Mouse (Mus musculus) liver, postnatal 0 days (tissue): ENCODE data around the gene Cish.

Experiments
- CTCF ChIP-seq: sonication (generic); IDR thresholded peaks from 2 replicates; pipeline ENCODE4 v1.5.1; 2016; ENCODE audit warnings: antibody characterized with exemption, low read depth
- EP300 ChIP-seq: IDR thresholded peaks from 2 replicates; pipeline ENCODE4 v1.6.1; 2016; ENCODE audit warnings: antibody characterized with exemption, low read depth, mild to moderate bottlenecking

DNA sequence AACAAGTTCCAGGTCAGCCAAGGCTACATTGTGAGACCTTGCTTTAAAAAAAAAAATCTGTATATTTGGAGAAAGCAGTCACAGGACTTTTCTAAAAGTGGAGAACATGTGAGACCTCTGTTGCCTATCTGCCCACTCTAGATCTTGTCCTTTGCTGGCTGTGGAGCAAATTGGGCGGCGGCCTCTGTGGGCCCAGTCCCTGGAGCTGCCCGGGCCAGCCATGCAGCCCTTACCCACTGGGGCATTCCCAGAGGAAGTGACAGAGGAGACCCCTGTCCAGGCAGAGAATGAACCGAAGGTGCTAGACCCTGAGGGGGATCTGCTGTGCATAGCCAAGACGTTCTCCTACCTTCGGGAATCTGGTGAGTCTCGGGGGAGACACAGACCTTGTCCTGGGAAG lies 4.0 kb downstream of the Cish start:
- TF ChIP-seq CTCF (no peak), EP300 (no peak)
